Mouse (Mus musculus) E14TG2a.4 (cell line): Measurements from ENCODE around the gene Spaca4.

Experiments used
- H3K27me3 ChIP-seq: 2 replicates; pipeline ENCODE4 v1.6.1; 2014; ENCODE audit warnings: low read length, control low read depth; ENCODE audit not compliant: insufficient read depth
- H3K36me3 ChIP-seq: 2 replicates; pipeline ENCODE4 v1.6.1; 2014; ENCODE audit warnings: low read length, control low read depth; ENCODE audit not compliant: insufficient read depth
- H3K4me1 ChIP-seq: replicated peaks from 2 replicates; pipeline ENCODE4 v1.6.1; 2014; ENCODE audit warnings: low read depth, low read length, control low read depth
- H3K4me3 ChIP-seq: replicated peaks from 2 replicates; pipeline ENCODE4 v1.5.1; 2014; ENCODE audit warnings: mild to moderate bottlenecking, low read length
- H3K9me3 ChIP-seq: 2 replicates; pipeline ENCODE4 v1.6.1; 2014; ENCODE audit warnings: low read length, control low read depth
- CTCF ChIP-seq: conservative IDR thresholded peaks from 2 replicates; pipeline ENCODE4 v1.5.1; 2014; ENCODE audit warnings: low read length
- NANOG ChIP-seq: IDR thresholded peaks from 2 replicates; pipeline ENCODE4 v1.6.1; 2014; ENCODE audit warnings: borderline replicate concordance, low read length, mixed read lengths
- POU5F1 ChIP-seq: IDR thresholded peaks from 2 replicates; pipeline ENCODE4 v1.6.1; 2014; ENCODE audit warnings: low read length, borderline replicate concordance

Spaca4 gene

GRCm38 (mm10) chr7:45689800-45690199 is 35.8 kb downstream of the Spaca4 start:
- Histone ChIP-seq H3K36me3 (no peaks in the 10 kb centered on the region), H3K4me1 (peaks cover 43% of the 10 kb centered on the region), H3K4me3 (no peak overlapping the region), H3K9me3 (no peaks in the 10 kb centered on the region), H3K27me3 (peaks cover 63% of the 10 kb centered on the region)
- TF ChIP-seq CTCF = no peak
- TF ChIP-seq NANOG = no peak
- TF ChIP-seq POU5F1 = no peak

- H3K4me3 ChIP-seq = no peak overlapping the region
- H3K27me3 ChIP-seq = peaks cover 57% of the 10 kb centered on the region
- H3K36me3 ChIP-seq = no peaks in the 10 kb centered on the region
- TF ChIP-seq NANOG = no peak
- no peak for TF ChIP-seq CTCF
- no peak for TF ChIP-seq POU5F1
- no peaks in the 10 kb centered on the region for H3K9me3 ChIP-seq
- H3K4me1 ChIP-seq = peaks cover 50% of the 10 kb centered on the region
These were observed 36.5 kb downstream of the Spaca4 start for GRCm38 (mm10) chr7:45689099-45689498.

GRCm38 (mm10) chr7:45686841-45687240 is 38.8 kb downstream of the Spaca4 start:
- peaks cover 35% of the 10 kb centered on the region for H3K27me3 ChIP-seq
- no peak overlapping the region for H3K4me3 ChIP-seq
- TF ChIP-seq CTCF (no peak), POU5F1 (no peak), NANOG (no peak)
- H3K36me3 ChIP-seq = no peaks in the 10 kb centered on the region
- no peaks in the 10 kb centered on the region for H3K9me3 ChIP-seq
- peaks cover 64% of the 10 kb centered on the region for H3K4me1 ChIP-seq

GRCm38 (mm10) chr7:45685811-45686210 is 39.8 kb downstream of the Spaca4 start:
- no peaks in the 10 kb centered on the region for H3K36me3 ChIP-seq
- TF ChIP-seq POU5F1 = no peak
- TF ChIP-seq CTCF = no peak
- TF ChIP-seq NANOG = no peak
- no peaks in the 10 kb centered on the region for H3K9me3 ChIP-seq
- H3K4me3 ChIP-seq = no peak overlapping the region
- H3K27me3 ChIP-seq = peaks cover 24% of the 10 kb centered on the region
- H3K4me1 ChIP-seq = peaks cover 58% of the 10 kb centered on the region

- TF ChIP-seq POU5F1 (no peak), CTCF (no peak), NANOG (no peak)
- Histone ChIP-seq H3K27me3 (peaks cover 10% of the 10 kb centered on the region), H3K4me1 (peaks cover 44% of the 10 kb centered on the region), H3K36me3 (no peaks in the 10 kb centered on the region; the same call in 1 of the 2 replicates), H3K9me3 (no peaks in the 10 kb centered on the region), H3K4me3 (peak within 1 kb of the TSS; percentile 48)
These were observed 42.1 kb downstream of the Spaca4 start, which contains the start of gene Ntn5 for GRCm38 (mm10) chr7:45683396-45684050. Gene Ntn5, plus strand, starts transcription at chr7:45684022.

GRCm38 (mm10) chr7:45682144-45683126 is 43.2 kb downstream of the Spaca4 start:
- peak overlapping the region; percentile 61 for H3K4me3 ChIP-seq
- H3K9me3 ChIP-seq = no peaks in the 10 kb centered on the region

GRCm38 (mm10) chr7:45681046-45681736 is 44.4 kb downstream of the Spaca4 start:
- TF ChIP-seq CTCF (no peak), POU5F1 (no peak), NANOG (no peak)
- Histone ChIP-seq H3K27me3 (peaks cover 24% of the 10 kb centered on the region), H3K36me3 (no peaks in the 10 kb centered on the region; the same call in 1 of the 2 replicates), H3K4me3 (no peak overlapping the region), H3K9me3 (no peaks in the 10 kb centered on the region), H3K4me1 (peaks cover 43% of the 10 kb centered on the region)

More at GRCm38 (mm10) chr7:45682144-45683126, 43.2 kb downstream of the Spaca4 start:
- peaks cover 45% of the 10 kb centered on the region for H3K4me1 ChIP-seq
- H3K36me3 ChIP-seq = no peaks in the 10 kb centered on the region; the same call in 1 of the 2 replicates
- peaks cover 19% of the 10 kb centered on the region for H3K27me3 ChIP-seq
- TF ChIP-seq POU5F1 = no peak
- peak; percentile 93 for TF ChIP-seq CTCF
- no peak for TF ChIP-seq NANOG

GRCm38 (mm10) chr7:45679966-45680621 is 45.5 kb downstream of the Spaca4 start:
- H3K9me3 ChIP-seq = no peaks in the 10 kb centered on the region
- no peaks in the 10 kb centered on the region; the same call in 1 of the 2 replicates for H3K36me3 ChIP-seq
- peaks cover 39% of the 10 kb centered on the region for H3K4me1 ChIP-seq
- TF ChIP-seq CTCF (no peak), NANOG (no peak), POU5F1 (no peak)
- H3K27me3 ChIP-seq = peaks cover 22% of the 10 kb centered on the region
- no peak overlapping the region for H3K4me3 ChIP-seq
